Mouse (Mus musculus) forebrain, embryonic 16.5 days (tissue): ENCODE measurements around the gene BC049715. TPM values are rescaled to one million over a fixed set of nuclear protein-coding genes. Genes with fewer than 3 reads are reported as not detected.

Experiments used
- ATAC-seq: fragments of 200-750 bp; cut with Nextera tagmentation; 2 replicates; pipeline ENCODE4 v1.8.0; 2017; ENCODE audit warnings: mild to moderate bottlenecking, moderate library complexity
- H3K27ac ChIP-seq: fragments of 300-500 bp; sonication (generic); 2 replicates; pipeline ENCODE4 v1.5.1; 2014; ENCODE audit warnings: low read length, control low read depth
- H3K27me3 ChIP-seq: fragments of 300-500 bp; sonication (generic); replicated peaks from 2 replicates; pipeline ENCODE4 v1.6.1; 2014; ENCODE audit warnings: low read length; ENCODE audit not compliant: control insufficient read depth, insufficient read depth
- H3K36me3 ChIP-seq: fragments of 300-500 bp; sonication (generic); 2 replicates; pipeline ENCODE4 v1.6.1; 2014; ENCODE audit not compliant: control insufficient read depth, insufficient read depth
- H3K4me1 ChIP-seq: fragments of 300-500 bp; sonication (generic); replicated peaks from 2 replicates; pipeline ENCODE4 v1.6.1; 2014; ENCODE audit warnings: low read length; ENCODE audit not compliant: control insufficient read depth, insufficient read depth
- H3K4me2 ChIP-seq: fragments of 300-500 bp; sonication (generic); 2 replicates; pipeline ENCODE4 v1.6.1; 2014; ENCODE audit warnings: mild to moderate bottlenecking, low read length, control low read depth
- H3K4me3 ChIP-seq: fragments of 300-500 bp; sonication (generic); replicated peaks from 2 replicates; pipeline ENCODE4 v1.5.1; 2014; ENCODE audit warnings: mild to moderate bottlenecking, low read length, control low read depth
- H3K9ac ChIP-seq: fragments of 300-500 bp; sonication (generic); replicated peaks from 2 replicates; pipeline ENCODE4 v1.6.1; 2014; ENCODE audit warnings: low read depth, low read length, control low read depth
- H3K9me3 ChIP-seq: fragments of 300-500 bp; sonication (generic); 2 replicates; pipeline ENCODE4 v1.6.1; 2016; ENCODE audit warnings: low read length; ENCODE audit not compliant: control insufficient read depth
- WGBS: fragments of 180-500 bp; shearing (Covaris S2); extraction: QIAGEN DNeasy Blood & Tissue Kit; methylation state at CpG from one replicate; pipeline ENCODE4 v1.1.7; 2014; 5-methylcytosine and 5-hydroxymethylcytosine counted together
- polyA plus RNA-seq: library from polyadenylated mRNA; unstranded; fragments of >200 nt; fragmentation: Nextera tagmentation; extraction: Ambion mirVana; gene quantifications from 2 replicates; pipeline ENCODE4 v1.2.1, GENCODE M21; 2015

Gene BC049715
- polyA plus RNA-seq, 1 experiment from 2014 or later, result 1.4 TPM

DNA sequence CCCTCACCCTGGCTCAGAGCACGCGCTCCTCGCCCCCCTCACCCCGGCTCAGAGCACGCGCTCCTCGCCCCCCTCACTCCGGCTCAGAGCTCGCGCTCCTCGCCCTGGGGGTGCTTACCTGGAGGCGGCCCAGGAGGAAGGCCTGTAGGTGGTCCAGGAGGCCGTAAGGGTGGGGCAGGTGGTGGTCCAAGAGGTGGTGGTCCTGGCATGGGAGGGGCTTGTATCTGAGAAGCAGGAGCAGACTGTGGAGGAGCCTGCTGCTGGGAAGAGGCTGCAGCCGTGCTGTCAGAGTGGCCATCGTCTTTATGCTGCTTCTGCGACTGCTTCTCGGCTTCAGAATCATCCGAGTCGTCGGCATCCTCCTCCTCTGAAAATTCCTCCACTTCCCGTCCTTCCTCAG lies 10.6 kb upstream of the BC049715 start:
- H3K27ac ChIP-seq, result peak overlapping the region; percentile 42; the same call in 1 of the 2 replicates

GRCm38 (mm10) chr6:136817549-136817948 lies 9.9 kb upstream of the BC049715 start:
- H3K36me3 ChIP-seq, result peaks cover 60% of the 10 kb centered on the region
- H3K27ac ChIP-seq, result 0 out of 2 replicates have a peak overlapping the region, but pooled peaks have one; percentile 1
- H3K4me2 ChIP-seq, result no peak overlapping the region
- no peaks in the 10 kb centered on the region for H3K4me1 ChIP-seq
- peak; percentile 72 for ATAC-seq
- WGBS, result 74% methylated on average over 3 of the region's 3 CpGs
- H3K9ac ChIP-seq, result no peak overlapping the region
- H3K9me3 ChIP-seq, result no peaks in the 10 kb centered on the region
- H3K4me3 ChIP-seq, result no peak overlapping the region
- no peaks in the 10 kb centered on the region for H3K27me3 ChIP-seq

More for the DNA sequence above, 10.6 kb upstream of the BC049715 start:
- Histone ChIP-seq H3K4me3 (no peak overlapping the region), H3K9ac (no peak overlapping the region), H3K36me3 (peaks cover 60% of the 10 kb centered on the region), H3K27me3 (no peaks in the 10 kb centered on the region), H3K9me3 (no peaks in the 10 kb centered on the region), H3K4me1 (no peaks in the 10 kb centered on the region), H3K4me2 (no peak overlapping the region)
- no peak for ATAC-seq
- WGBS, result 91% methylated on average over 19 of the region's 21 CpGs

DNA sequence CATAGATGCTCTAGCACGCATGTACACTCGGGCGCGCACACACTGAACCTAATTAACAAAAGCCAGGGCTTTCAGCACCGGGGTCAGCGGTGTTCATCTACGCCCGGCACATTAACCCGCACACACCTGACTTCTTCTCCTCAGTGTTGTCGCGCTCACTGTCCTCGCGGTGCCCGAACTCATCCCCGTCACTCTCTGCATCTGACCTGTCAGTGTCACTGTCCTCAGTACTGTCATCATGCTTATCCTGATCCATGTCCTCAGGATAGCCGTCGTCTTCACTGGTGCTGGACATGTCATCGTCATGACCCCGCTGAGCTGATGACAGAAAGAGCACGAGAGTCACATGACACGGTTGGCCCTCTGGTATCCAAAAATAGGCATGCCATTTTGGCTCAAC lies 7.0 kb upstream of the BC049715 start:
- no peaks in the 10 kb centered on the region for H3K4me1 ChIP-seq
- H3K36me3 ChIP-seq, result peaks cover 62% of the 10 kb centered on the region
- no peak overlapping the region for H3K9ac ChIP-seq
- H3K27me3 ChIP-seq, result no peaks in the 10 kb centered on the region
- ATAC-seq, result no peak
- no peak overlapping the region for H3K4me2 ChIP-seq
- 97% methylated on average over 21 of the region's 21 CpGs for WGBS
- no peak overlapping the region for H3K4me3 ChIP-seq
- H3K27ac ChIP-seq, result no peak overlapping the region
- H3K9me3 ChIP-seq, result no peaks in the 10 kb centered on the region

DNA sequence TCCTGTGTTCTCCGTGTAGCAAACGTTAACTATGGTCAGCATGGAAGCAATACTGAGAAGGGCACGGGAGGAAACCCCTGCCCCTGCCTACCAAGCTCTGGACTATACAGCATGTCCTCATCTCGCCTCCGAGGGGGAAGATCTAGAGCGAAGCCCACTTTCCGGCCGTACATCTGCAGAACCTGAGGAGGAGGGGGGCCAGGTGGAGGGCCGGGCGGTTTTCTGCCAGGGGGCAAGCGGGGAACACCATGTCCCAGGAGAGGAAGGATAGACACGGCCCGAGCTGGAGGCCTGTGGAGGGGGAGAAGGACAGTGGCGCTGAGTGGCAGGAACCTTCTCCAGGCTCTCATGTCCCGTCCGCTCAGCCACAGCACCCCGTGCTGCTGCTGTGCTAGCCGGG lies 6.3 kb upstream of the BC049715 start:
- H3K9me3 ChIP-seq, result no peaks in the 10 kb centered on the region
- H3K4me2 ChIP-seq, result no peak overlapping the region
- ATAC-seq, result no peak
- WGBS, result 94% methylated on average over 18 of the region's 18 CpGs
- peaks cover 57% of the 10 kb centered on the region for H3K36me3 ChIP-seq
- H3K27me3 ChIP-seq, result no peaks in the 10 kb centered on the region
- no peak overlapping the region for H3K9ac ChIP-seq
- no peaks in the 10 kb centered on the region for H3K4me1 ChIP-seq
- no peak overlapping the region for H3K4me3 ChIP-seq
- no peak overlapping the region for H3K27ac ChIP-seq

DNA sequence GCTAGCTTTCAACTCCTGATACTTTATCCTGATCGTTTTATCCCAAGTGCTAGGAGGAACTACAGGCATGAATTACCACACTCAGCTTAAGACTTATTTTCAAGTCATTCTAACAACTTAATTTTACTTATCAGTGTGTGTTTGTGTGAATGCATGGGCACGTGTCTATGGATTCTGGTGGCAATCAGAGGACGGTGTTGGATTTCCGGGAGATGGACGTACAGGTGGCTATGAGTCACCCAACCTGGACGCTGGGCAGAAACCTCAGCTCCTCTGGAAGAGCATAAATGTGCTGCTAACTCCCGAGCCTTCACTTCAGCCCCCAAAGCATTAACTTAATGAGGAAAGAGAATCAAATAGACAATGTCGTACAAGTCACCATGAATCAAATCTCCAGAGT lies 2.4 kb upstream of the BC049715 start:
- Histone ChIP-seq H3K4me2 (no peak overlapping the region), H3K4me1 (peaks cover 8% of the 10 kb centered on the region), H3K4me3 (no peak overlapping the region), H3K9me3 (no peaks in the 10 kb centered on the region), H3K27me3 (no peaks in the 10 kb centered on the region), H3K27ac (no peak overlapping the region), H3K36me3 (peaks cover 42% of the 10 kb centered on the region), H3K9ac (no peak overlapping the region)
- 96% methylated on average over 8 of the region's 8 CpGs for WGBS
- no peak for ATAC-seq

DNA sequence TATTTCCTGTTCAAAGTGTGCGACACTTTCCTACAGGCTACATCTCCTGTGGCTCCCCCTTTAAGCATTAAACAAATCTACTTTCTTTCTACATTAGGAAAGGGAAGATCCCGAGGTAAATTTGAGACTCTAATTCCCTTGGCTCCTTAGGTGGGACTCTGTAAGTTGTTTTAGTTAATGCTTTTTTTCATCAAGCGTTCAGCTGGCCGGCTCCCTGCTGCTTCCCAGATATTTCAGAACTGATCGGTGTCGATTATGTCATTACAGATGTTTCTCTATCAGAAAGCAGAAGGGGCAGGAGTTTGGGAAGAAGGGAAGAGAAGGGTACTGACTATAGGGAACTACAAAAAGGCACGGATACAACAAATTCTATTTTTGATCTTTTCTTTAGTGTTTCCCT lies 310 bp upstream of the BC049715 start:
- Histone ChIP-seq H3K9ac (peak overlapping the region; percentile 97), H3K4me3 (peak overlapping the region; percentile 100), H3K36me3 (peaks cover 21% of the 10 kb centered on the region), H3K27ac (no peak overlapping the region; the same call in 1 of the 2 replicates), H3K27me3 (no peaks in the 10 kb centered on the region), H3K9me3 (no peaks in the 10 kb centered on the region), H3K4me1 (peaks cover 8% of the 10 kb centered on the region), H3K4me2 (peak overlapping the region; percentile 84)
- 17% methylated on average over 7 of the region's 7 CpGs for WGBS
- no peak for ATAC-seq

DNA sequence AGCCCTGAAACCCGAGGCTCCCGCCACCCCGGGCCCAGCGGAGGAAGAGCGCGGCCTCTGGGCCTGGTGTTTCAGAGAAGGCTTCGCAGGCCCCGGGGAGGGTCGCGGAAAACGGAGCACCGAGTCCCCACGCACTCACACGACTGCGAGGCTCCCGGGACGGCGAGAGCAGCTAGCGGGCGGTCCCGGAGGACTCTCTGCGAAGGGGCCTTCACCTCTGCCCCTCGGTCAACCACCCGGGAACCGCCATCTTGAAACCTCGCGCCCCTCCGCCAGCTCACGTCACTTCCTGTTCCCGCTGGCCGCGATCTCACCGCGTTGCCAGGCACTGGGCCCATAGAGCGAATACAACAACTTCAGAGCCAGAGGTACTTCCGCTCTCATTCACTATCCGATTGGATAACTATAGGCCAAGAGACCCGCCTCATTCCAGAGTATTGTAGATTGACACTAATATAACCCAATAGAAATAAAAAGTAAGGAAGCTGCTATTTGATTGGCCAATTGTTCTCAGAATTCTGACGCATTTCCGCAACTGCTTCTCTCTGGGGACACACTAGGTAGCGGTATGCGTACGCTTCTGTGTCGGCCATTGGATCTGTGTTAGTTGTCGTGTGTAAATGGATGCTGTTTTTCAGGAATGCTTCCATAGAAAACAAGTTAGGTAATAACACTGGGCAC lies 595 bp downstream of the BC049715 start, which contains the start of gene Wbp11:
Gene Wbp11 (minus strand): TSS at position 353 of the 681 bp plus-strand sequence.
- Histone ChIP-seq H3K9ac (peak within 1 kb of the TSS; percentile 97), H3K9me3 (no peaks in the 10 kb centered on the region), H3K4me2 (peak within 1 kb of the TSS; percentile 84), H3K4me3 (peak within 1 kb of the TSS; percentile 100), H3K27ac (peak within 1 kb of the TSS; percentile 91), H3K27me3 (no peaks in the 10 kb centered on the region), H3K4me1 (peaks cover 8% of the 10 kb centered on the region), H3K36me3 (peaks cover 13% of the 10 kb centered on the region)
- WGBS, result under 1% methylated on average over 45 of the region's 45 CpGs
- ATAC-seq, result peak; percentile 100

DNA sequence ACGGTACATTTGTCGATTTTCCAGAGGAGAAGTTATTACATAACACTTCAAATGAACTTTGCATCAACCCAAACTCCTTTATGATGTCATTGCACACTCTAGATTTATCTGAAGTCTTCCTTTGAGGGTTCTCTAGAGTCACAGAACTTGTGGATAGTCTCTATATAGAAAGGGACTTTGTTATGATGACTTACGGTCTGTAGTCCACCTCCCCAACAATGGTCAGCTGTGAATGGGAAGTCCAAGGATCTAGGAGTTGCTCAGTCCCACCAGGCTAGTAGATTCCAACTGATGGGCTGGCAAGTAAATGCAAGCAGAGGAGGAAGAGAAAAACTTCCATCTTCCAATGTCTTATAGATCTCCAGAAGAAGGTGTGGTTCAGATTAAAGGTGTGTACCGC lies 1.3 kb downstream of the BC049715 start:
- Histone ChIP-seq H3K4me3 (peak overlapping the region; percentile 100), H3K4me2 (peak overlapping the region; percentile 66), H3K27me3 (no peaks in the 10 kb centered on the region), H3K9me3 (no peaks in the 10 kb centered on the region), H3K27ac (peak overlapping the region; percentile 91), H3K36me3 (peaks cover 13% of the 10 kb centered on the region; the same call in 1 of the 2 replicates), H3K4me1 (peaks cover 8% of the 10 kb centered on the region), H3K9ac (peak overlapping the region; percentile 57)
- ATAC-seq, result no peak
- 30% methylated on average over 4 of the region's 4 CpGs for WGBS

- Histone ChIP-seq H3K27me3 (no peaks in the 10 kb centered on the region), H3K4me3 (no peak overlapping the region), H3K9ac (no peak overlapping the region), H3K9me3 (no peaks in the 10 kb centered on the region), H3K4me1 (peaks cover 8% of the 10 kb centered on the region), H3K4me2 (no peak overlapping the region), H3K27ac (no peak overlapping the region), H3K36me3 (no peaks in the 10 kb centered on the region)
- WGBS, result 80% methylated on average over 5 of the region's 5 CpGs
- ATAC-seq, result no peak
Measured at GRCm38 (mm10) chr6:136831712-136832111, 4.3 kb downstream of the BC049715 start.
